Mouse (Mus musculus): ENCODE measurements around the gene Dapk2. TPM values are rescaled to one million over a fixed set of nuclear protein-coding genes. Genes with fewer than 3 reads are reported as not detected.

The Dapk2 gene
- 9.2 and 11.8 TPM in 2 replicates for polyA plus RNA-seq (2012; rRNA removed; ENCODE audit: low replicate concordance)

DNA sequence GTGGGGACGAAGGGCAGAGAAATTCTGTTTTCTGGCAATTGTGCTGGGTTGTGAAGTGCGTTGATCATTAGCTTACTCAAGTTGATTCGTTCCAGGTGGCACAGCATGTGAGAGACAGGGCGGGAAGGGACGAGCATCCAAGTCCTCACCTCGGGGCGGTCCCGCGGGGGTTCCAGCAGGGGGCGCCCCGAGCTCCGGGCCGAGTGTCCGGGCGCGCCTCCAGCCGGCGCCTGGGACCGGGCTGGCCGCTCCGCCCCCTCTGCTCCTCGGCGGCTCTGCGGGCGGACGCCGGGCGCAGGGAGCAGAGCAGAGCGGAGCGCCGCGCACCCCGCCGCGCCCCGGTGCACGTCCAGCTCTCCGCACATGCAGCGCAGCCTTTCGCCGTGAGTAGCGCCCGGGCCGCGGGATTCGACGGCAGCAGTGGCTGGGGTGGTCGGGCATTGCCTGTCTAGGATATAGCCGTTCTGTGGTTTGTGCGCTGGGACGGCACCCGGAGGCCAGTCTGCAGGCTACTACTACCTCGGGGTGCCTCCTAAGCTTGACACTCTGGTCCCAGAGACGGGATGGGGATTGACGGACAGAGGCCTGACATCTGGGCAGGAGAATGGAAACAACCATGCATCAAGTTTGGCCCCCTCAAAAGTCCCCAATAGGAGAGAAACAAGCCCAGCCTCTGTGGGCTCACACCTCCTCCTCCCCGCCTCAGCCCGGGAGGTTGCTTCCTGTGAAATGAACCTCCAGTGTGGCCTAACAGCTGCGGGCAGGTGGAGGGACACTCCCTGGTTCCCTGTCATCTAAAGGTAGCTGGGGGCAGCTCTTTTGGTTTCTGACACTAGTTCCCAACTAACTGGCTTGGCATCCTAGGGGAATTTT lies at the start of gene Dapk2:
Dapk2 (plus strand) TSS at position 266 of the 873 bp plus-strand sequence.

DNA sequence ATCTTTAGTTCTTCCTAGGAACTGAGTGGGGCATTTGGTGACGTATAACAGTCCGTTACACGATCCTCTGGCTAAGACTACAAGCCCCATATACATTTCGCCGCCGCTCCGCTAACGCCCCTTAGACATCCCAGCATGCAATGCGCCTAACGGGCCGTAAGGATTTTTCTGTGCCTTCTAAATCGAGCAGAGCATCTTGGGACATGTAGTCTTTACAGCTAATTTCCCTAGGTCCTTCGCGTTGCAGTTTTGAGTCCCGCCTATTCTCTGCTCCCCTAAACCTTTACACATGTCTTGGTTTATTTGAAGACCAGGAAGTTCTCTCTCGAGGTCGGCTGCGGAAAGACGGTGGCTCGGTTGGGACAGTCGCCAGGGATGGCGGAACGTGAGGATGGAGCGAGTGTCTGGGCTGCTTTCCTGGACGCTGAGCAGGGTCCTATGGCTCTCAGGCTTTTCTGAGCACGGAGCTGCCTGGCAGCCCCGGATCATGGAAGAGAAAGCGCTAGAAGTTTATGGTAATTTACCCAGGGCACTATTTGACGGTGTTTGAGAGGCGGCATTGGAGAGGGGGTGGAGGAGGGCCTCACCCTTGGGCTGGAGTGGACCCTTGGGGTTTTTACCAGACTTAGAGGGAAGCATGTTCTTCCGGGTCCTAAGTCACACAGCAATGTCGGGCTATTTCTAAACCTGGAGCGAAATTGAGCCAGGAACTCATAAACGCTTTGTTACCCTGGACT lies 31.4 kb upstream of the Dapk2 start, which contains the start of the genes Snx1 and Ciao2a:
Snx1 (minus strand) TSS at position 132 of the 737 bp plus-strand sequence.
Ciao2a (plus strand) TSS at position 156 of the 737 bp plus-strand sequence.

Other genes with a start within 250 kb of the Dapk2 start
- 12.3 and 14.5 TPM in 2 replicates for gene Trip4, start 249.4 kb upstream of the Dapk2 start, polyA plus RNA-seq (2012; rRNA removed; ENCODE audit: low replicate concordance)
- 4.9 and 9.0 TPM in 2 replicates for gene Csnk1g1, start 249.3 kb upstream of the Dapk2 start, polyA plus RNA-seq (2012; rRNA removed; ENCODE audit: low replicate concordance)
- 202 and 333 TPM in 2 replicates for gene Ppib, start 98.0 kb upstream of the Dapk2 start, polyA plus RNA-seq (2012; rRNA removed; ENCODE audit: low replicate concordance)
- 1.6 and 3.5 TPM in 2 replicates for gene Snx22, start 88.5 kb upstream of the Dapk2 start, polyA plus RNA-seq (2012; rRNA removed; ENCODE audit: low replicate concordance)
- gene Snx1, start 31.6 kb upstream of the Dapk2 start, polyA plus RNA-seq (2012; rRNA removed; ENCODE audit: low replicate concordance), result 52.9 and 78.0 TPM in 2 replicates
- 16.5 and 17.4 TPM in 2 replicates for gene Ciao2a, start 31.6 kb upstream of the Dapk2 start, polyA plus RNA-seq (2012; rRNA removed; ENCODE audit: low replicate concordance)
- gene Herc1, start 192.2 kb downstream of the Dapk2 start, polyA plus RNA-seq (2012; rRNA removed; ENCODE audit: low replicate concordance), result 14.2 and 20.3 TPM in 2 replicates